In the genomic region with DNA sequence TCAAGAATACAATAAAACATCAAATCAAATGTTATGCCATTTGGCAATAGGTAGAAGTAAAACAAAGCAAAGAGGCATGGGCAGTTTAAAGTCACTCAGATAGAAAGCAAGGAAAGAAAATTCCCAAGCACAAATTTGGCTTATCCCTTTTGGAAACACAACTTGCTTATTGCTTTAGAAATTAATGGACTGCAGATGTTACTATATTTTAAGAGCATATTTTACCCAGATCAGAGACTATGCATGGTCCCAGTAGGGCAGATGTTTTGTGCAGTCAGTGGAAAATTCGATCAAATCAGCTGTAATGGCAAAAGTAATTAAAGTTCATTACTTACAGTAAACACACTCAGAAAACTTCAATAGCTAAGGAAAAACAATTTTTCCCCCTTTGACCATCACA, we compare ENCODE assay signal across 18 mouse cellular contexts.
"Had no signal": no experiment of that assay in that cellular context is flagged by ENCODE, and none has a peak within 500 bp of the region (broad histone marks: within the 10 kb centered on the region; RNA-seq: fewer than 3 reads in every experiment).

No protein-coding gene starts in this region.

- H3K9ac ChIP-seq: kidney, embryonic 15.5 days; limb, embryonic 15.5 days; liver, embryonic 14.5 days; liver, postnatal 0 days; lung, embryonic 14.5 days had no signal

- H3K27me3 ChIP-seq: kidney, embryonic 15.5 days; limb, embryonic 15.5 days had no signal

- H3K4me3 ChIP-seq: kidney, embryonic 15.5 days; limb, embryonic 15.5 days had no signal

- H3K4me2 ChIP-seq: kidney, embryonic 15.5 days; limb, embryonic 15.5 days; liver, embryonic 11.5 days; lung, embryonic 14.5 days had no signal

- ATAC-seq: intestine, postnatal 0 days; liver, postnatal 0 days; lung, postnatal 0 days had no signal

- H3K27ac ChIP-seq: kidney, embryonic 15.5 days; limb, embryonic 15.5 days; liver, embryonic 14.5 days; macrophage had no signal

- DNase-seq: kidney, adult 2 months; kidney, postnatal 10 days; kidney, postnatal 36 days; layer of hippocampus, postnatal 36 days; left cerebral cortex, postnatal 4 days; liver, postnatal 0 days; lung, embryonic 14.5 days; midbrain, embryonic 14.5 days; right cerebral cortex, postnatal 25 days; thymus, adult 18-20 months; thymus, postnatal 4 days had no signal

- H3K4me1 ChIP-seq: kidney, embryonic 15.5 days; limb, embryonic 15.5 days had no signal

- H3K36me3 ChIP-seq: kidney, embryonic 15.5 days; limb, embryonic 15.5 days had no signal

- H3K9me3 ChIP-seq: kidney, embryonic 15.5 days; limb, embryonic 15.5 days had no signal
